Mouse (Mus musculus) heart, embryonic 15.5 days (tissue): Measurements from ENCODE around the gene Rnf180. TPM values are rescaled to one million over a fixed set of nuclear protein-coding genes. Genes with fewer than 3 reads are reported as not detected.
A peak's percentile ranks its signal among the peaks of the same experiment; 100 is the strongest.

Experiments
- ATAC-seq: fragments of 200-750 bp; cut with Nextera tagmentation; replicated peaks from 2 replicates; pipeline ENCODE4 v1.8.0; 2017; ENCODE audit warnings: low read depth, moderate TSS enrichment; ENCODE audit not compliant: insufficient number of reproducible peaks, insufficient read depth, low FRiP score
- H3K27ac ChIP-seq: fragments of 300-500 bp; sonication (generic); 2 replicates; pipeline ENCODE4 v1.5.1; 2015; ENCODE audit warnings: mild to moderate bottlenecking, inconsistent platforms
- H3K27me3 ChIP-seq: fragments of 300-500 bp; sonication (generic); 2 replicates; pipeline ENCODE4 v1.6.1; 2015; ENCODE audit warnings: inconsistent platforms
- H3K36me3 ChIP-seq: fragments of 300-500 bp; sonication (generic); 2 replicates; pipeline ENCODE4 v1.6.1; 2015; ENCODE audit warnings: mild to moderate bottlenecking, inconsistent platforms
- H3K4me1 ChIP-seq: fragments of 300-500 bp; sonication (generic); replicated peaks from 2 replicates; pipeline ENCODE4 v1.6.1; 2015; ENCODE audit warnings: inconsistent platforms
- H3K4me2 ChIP-seq: fragments of 300-500 bp; sonication (generic); 2 replicates; pipeline ENCODE4 v1.6.1; 2015; ENCODE audit warnings: inconsistent platforms, mild to moderate bottlenecking, moderate library complexity
- H3K4me3 ChIP-seq: fragments of 300-500 bp; sonication (generic); 2 replicates; pipeline ENCODE4 v1.5.1; 2015; ENCODE audit warnings: mild to moderate bottlenecking, inconsistent platforms
- H3K9ac ChIP-seq: fragments of 300-500 bp; sonication (generic); 2 replicates; pipeline ENCODE4 v1.6.1; 2015; ENCODE audit warnings: mild to moderate bottlenecking, inconsistent platforms
- H3K9me3 ChIP-seq: fragments of 300-500 bp; sonication (generic); replicated peaks from 2 replicates; pipeline ENCODE4 v1.6.1; 2016; ENCODE audit warnings: inconsistent platforms
- WGBS: fragments of 180-500 bp; shearing (Covaris S2); methylation state at CpG from one replicate; pipeline ENCODE4 v1.1.7; 2015; ENCODE audit warnings: mixed read lengths; 5-methylcytosine and 5-hydroxymethylcytosine counted together
- polyA plus RNA-seq: library from polyadenylated mRNA; unstranded; fragments of >200 nt; fragmentation: Nextera tagmentation; extraction: Ambion mirVana; gene quantifications from 2 replicates; pipeline ENCODE4 v1.2.1, GENCODE M21; 2015

Rnf180 gene
- polyA plus RNA-seq, 1 experiment from 2014 or later = 1.7 TPM

GRCm38 (mm10) chr13:105249599-105249998 lies 45.0 kb downstream of the Rnf180 start:
- Histone ChIP-seq H3K27ac (no peak overlapping the region), H3K27me3 (no peaks in the 10 kb centered on the region), H3K9ac (no peak overlapping the region), H3K4me1 (peaks cover 6% of the 10 kb centered on the region), H3K4me2 (no peak overlapping the region), H3K9me3 (no peaks in the 10 kb centered on the region), H3K4me3 (no peak overlapping the region), H3K36me3 (no peaks in the 10 kb centered on the region)
- WGBS = 85% methylated on average over 14 of the region's 14 CpGs
- no peak for ATAC-seq

DNA sequence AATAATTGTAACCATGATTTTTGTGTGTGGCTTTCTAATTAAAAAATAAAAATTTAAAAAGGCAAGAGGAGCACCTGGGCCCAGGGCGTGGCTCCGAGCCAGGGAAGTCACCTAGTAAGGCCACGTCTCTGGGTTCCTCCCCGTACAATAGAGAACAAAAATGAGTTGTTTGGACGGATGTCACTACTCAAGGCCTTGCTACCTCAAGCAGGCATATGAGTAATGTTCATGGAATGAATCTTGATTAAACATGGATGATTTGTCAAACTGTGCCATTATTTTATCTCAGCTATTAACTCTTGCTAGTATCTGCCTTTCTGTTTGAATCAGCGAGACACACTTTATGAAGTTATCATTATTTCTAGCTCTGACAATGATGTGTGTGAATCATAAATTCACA lies 46.9 kb downstream of the Rnf180 start:
- peaks cover 6% of the 10 kb centered on the region for H3K4me1 ChIP-seq
- H3K27ac ChIP-seq = no peak overlapping the region
- H3K9ac ChIP-seq = no peak overlapping the region
- 84% methylated on average over 6 of the region's 6 CpGs for WGBS
- H3K27me3 ChIP-seq = no peaks in the 10 kb centered on the region
- H3K4me2 ChIP-seq = no peak overlapping the region
- ATAC-seq = no peak
- no peaks in the 10 kb centered on the region for H3K36me3 ChIP-seq
- H3K9me3 ChIP-seq = no peaks in the 10 kb centered on the region
- no peak overlapping the region for H3K4me3 ChIP-seq

DNA sequence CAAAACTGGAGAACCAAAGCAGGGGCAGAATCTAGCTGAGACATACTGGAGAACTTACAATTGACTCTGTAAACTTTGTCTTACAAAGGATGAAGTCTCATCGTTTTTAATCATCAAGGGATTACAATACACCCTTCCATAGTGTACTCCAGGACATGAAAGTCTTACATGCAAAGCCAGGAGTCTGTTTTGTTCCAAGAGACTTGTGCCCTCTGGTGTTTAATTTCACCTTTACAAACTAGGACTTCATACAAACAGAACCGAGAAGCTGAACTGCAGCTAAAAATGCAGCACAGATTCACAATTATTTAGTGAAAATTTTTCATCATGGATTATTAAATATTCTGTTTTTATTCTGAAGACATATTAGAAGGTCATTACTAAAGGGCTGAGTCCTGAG lies 53.8 kb downstream of the Rnf180 start:
- H3K4me2 ChIP-seq = no peak overlapping the region
- H3K36me3 ChIP-seq = no peaks in the 10 kb centered on the region
- H3K27me3 ChIP-seq = no peaks in the 10 kb centered on the region
- no peak overlapping the region for H3K27ac ChIP-seq
- WGBS = 64% methylated on average over 2 of the region's 2 CpGs
- H3K4me3 ChIP-seq = no peak overlapping the region
- no peaks in the 10 kb centered on the region for H3K4me1 ChIP-seq
- no peak overlapping the region for H3K9ac ChIP-seq
- no peak for ATAC-seq
- H3K9me3 ChIP-seq = no peaks in the 10 kb centered on the region

DNA sequence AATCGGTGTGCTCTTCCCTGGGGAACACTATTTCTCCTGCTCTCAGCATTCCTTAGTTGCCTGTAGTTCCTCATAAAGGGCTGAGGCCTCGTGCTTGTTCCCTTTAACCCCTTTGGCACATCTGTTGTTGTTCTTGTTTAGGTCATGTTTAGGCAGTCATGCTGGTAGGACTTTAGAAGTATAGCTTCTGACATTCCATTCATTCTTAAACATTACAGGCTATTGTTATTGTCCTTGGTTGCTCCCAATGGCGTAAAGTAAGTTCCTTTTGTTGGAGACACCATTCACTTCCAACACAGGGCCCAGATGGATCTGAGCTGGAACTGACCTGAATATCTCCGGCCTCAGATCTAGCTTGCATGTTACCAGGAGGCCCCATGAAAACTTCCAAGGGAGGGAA lies 67.5 kb downstream of the Rnf180 start:
- Histone ChIP-seq H3K27me3 (no peaks in the 10 kb centered on the region), H3K9ac (no peak overlapping the region), H3K36me3 (no peaks in the 10 kb centered on the region), H3K4me1 (0 out of 2 replicates have a peak, but pooled peaks cover 3% of the 10 kb centered on the region), H3K27ac (no peak overlapping the region), H3K4me2 (no peak overlapping the region), H3K9me3 (no peaks in the 10 kb centered on the region), H3K4me3 (no peak overlapping the region)
- 64% methylated on average over 4 of the region's 4 CpGs for WGBS
- ATAC-seq = no peak

GRCm38 (mm10) chr13:105224048-105224447 lies 70.6 kb downstream of the Rnf180 start:
- ATAC-seq = no peak
- H3K4me2 ChIP-seq = peak overlapping the region; percentile 17; the same call in 1 of the 2 replicates
- H3K9ac ChIP-seq = no peak overlapping the region
- no peaks in the 10 kb centered on the region for H3K36me3 ChIP-seq
- H3K4me3 ChIP-seq = no peak overlapping the region
- 43% methylated on average over 10 of the region's 10 CpGs for WGBS
- H3K27me3 ChIP-seq = no peaks in the 10 kb centered on the region
- H3K27ac ChIP-seq = no peak overlapping the region
- H3K9me3 ChIP-seq = no peaks in the 10 kb centered on the region
- H3K4me1 ChIP-seq = 0 out of 2 replicates have a peak, but pooled peaks cover 3% of the 10 kb centered on the region

GRCm38 (mm10) chr13:105223147-105223546 lies 71.5 kb downstream of the Rnf180 start:
- Histone ChIP-seq H3K9ac (no peak overlapping the region), H3K27me3 (no peaks in the 10 kb centered on the region), H3K27ac (no peak overlapping the region), H3K4me2 (no peak overlapping the region), H3K9me3 (no peaks in the 10 kb centered on the region), H3K4me1 (0 out of 2 replicates have a peak, but pooled peaks cover 3% of the 10 kb centered on the region), H3K36me3 (no peaks in the 10 kb centered on the region), H3K4me3 (no peak overlapping the region)
- 60% methylated on average over 3 of the region's 3 CpGs for WGBS
- ATAC-seq = no peak

GRCm38 (mm10) chr13:105222016-105222725 lies 72.4 kb downstream of the Rnf180 start:
- Histone ChIP-seq H3K9me3 (no peaks in the 10 kb centered on the region), H3K4me3 (no peak overlapping the region), H3K36me3 (no peaks in the 10 kb centered on the region), H3K27ac (no peak overlapping the region), H3K27me3 (no peaks in the 10 kb centered on the region), H3K4me2 (no peak overlapping the region), H3K4me1 (0 out of 2 replicates have a peak, but pooled peaks cover 3% of the 10 kb centered on the region), H3K9ac (no peak overlapping the region)
- WGBS = 87% methylated on average over 5 of the region's 5 CpGs
- 0 out of 2 replicates have a peak, but pooled peaks have one; percentile 14 for ATAC-seq

GRCm38 (mm10) chr13:105210746-105211145 lies 83.9 kb downstream of the Rnf180 start:
- Histone ChIP-seq H3K9ac (no peak overlapping the region), H3K27me3 (no peaks in the 10 kb centered on the region), H3K27ac (no peak overlapping the region), H3K36me3 (no peaks in the 10 kb centered on the region), H3K9me3 (no peaks in the 10 kb centered on the region), H3K4me3 (no peak overlapping the region), H3K4me1 (no peaks in the 10 kb centered on the region), H3K4me2 (no peak overlapping the region)
- 67% methylated on average over 3 of the region's 3 CpGs for WGBS
- ATAC-seq = no peak

DNA sequence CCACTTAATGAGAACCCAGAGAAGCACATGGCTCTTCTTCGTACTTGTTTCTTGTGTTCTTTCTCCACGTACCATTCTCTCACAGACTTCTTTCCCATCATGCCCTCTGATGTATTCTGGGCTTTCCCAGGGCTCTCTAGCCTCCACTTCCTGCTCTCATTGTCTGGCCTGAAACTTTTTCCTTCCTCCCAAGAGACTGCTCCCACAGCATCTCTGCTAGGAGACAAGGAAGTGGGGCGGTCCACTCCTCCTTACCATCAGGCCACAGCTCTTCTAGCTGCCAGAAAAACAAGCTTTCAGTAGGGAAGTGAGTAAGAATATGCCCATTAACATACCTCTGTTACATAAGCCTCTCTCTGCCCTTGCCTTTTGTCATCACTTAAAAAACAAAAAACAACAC lies 90.8 kb downstream of the Rnf180 start:
- no peak overlapping the region for H3K4me3 ChIP-seq
- no peaks in the 10 kb centered on the region for H3K27me3 ChIP-seq
- H3K36me3 ChIP-seq = no peaks in the 10 kb centered on the region
- H3K9ac ChIP-seq = no peak overlapping the region
- no peaks in the 10 kb centered on the region for H3K4me1 ChIP-seq
- no peaks in the 10 kb centered on the region for H3K9me3 ChIP-seq
- no peak overlapping the region for H3K4me2 ChIP-seq
- ATAC-seq = no peak
- WGBS = 85% methylated on average over 3 of the region's 3 CpGs
- no peak overlapping the region for H3K27ac ChIP-seq

- Histone ChIP-seq H3K4me3 (no peak overlapping the region), H3K9ac (no peak overlapping the region), H3K4me1 (no peaks in the 10 kb centered on the region), H3K27ac (no peak overlapping the region), H3K36me3 (no peaks in the 10 kb centered on the region), H3K9me3 (no peaks in the 10 kb centered on the region), H3K4me2 (no peak overlapping the region), H3K27me3 (no peaks in the 10 kb centered on the region)
- ATAC-seq = no peak
- WGBS = 71% methylated on average over 3 of the region's 3 CpGs
Observed at GRCm38 (mm10) chr13:105198658-105199057, 96.0 kb downstream of the Rnf180 start.

GRCm38 (mm10) chr13:105198028-105198427 lies 96.6 kb downstream of the Rnf180 start:
- Histone ChIP-seq H3K4me1 (no peaks in the 10 kb centered on the region), H3K27me3 (no peaks in the 10 kb centered on the region), H3K4me3 (no peak overlapping the region), H3K4me2 (no peak overlapping the region), H3K36me3 (no peaks in the 10 kb centered on the region), H3K9me3 (no peaks in the 10 kb centered on the region), H3K27ac (no peak overlapping the region), H3K9ac (no peak overlapping the region)
- ATAC-seq = no peak
- 56% methylated on average over 3 of the region's 3 CpGs for WGBS

- Histone ChIP-seq H3K4me2 (no peak overlapping the region), H3K27me3 (no peaks in the 10 kb centered on the region), H3K9ac (no peak overlapping the region), H3K4me1 (no peaks in the 10 kb centered on the region), H3K4me3 (no peak overlapping the region), H3K27ac (no peak overlapping the region), H3K9me3 (no peaks in the 10 kb centered on the region), H3K36me3 (no peaks in the 10 kb centered on the region)
- ATAC-seq = no peak
- WGBS = 64% methylated on average over 7 of the region's 7 CpGs
Observed at GRCm38 (mm10) chr13:105193583-105193982, 101.0 kb downstream of the Rnf180 start.
